Mouse (Mus musculus) cortical plate, adult 2 months (tissue): ENCODE measurements around the gene Tbc1d2.
"Not testable (repeated sequence)": the region's sequence is repeated elsewhere in the genome, so short reads cannot be mapped to it uniquely, and the experiment has no call there.

Experiments
- CTCF ChIP-seq: fragments of 200-500 bp; IDR thresholded peaks from 2 replicates; pipeline ENCODE4 v1.5.1; 2011; ENCODE audit warnings: mild to moderate bottlenecking, control low read depth, low read length; ENCODE audit not compliant: insufficient read depth; ENCODE audit errors: extremely low read depth
- POLR2A ChIP-seq: fragments of 200-500 bp; IDR thresholded peaks from 2 replicates; pipeline ENCODE4 v1.6.1; 2011; ENCODE audit warnings: mild to moderate bottlenecking, low read length, control low read depth; ENCODE audit not compliant: insufficient read depth; ENCODE audit errors: extremely low read depth

GRCm38 (mm10) chr4:46580799-46581243 is 69.2 kb downstream of the Tbc1d2 start:
- not testable (repeated sequence) for TF ChIP-seq CTCF, POLR2A
